Mouse (Mus musculus) small intestine, adult 2 months (tissue): ENCODE data around the gene Dclk1. TPM values are rescaled to one million over a fixed set of nuclear protein-coding genes. Genes with fewer than 3 reads are reported as not detected.

Experiments used
- H3K27ac ChIP-seq: fragments of 200-500 bp; 2 replicates; pipeline ENCODE4 v1.5.1; 2012; ENCODE audit warnings: low read depth, low read length, control low read depth, inconsistent platforms; ENCODE audit not compliant: insufficient read depth
- H3K27me3 ChIP-seq: fragments of 200-500 bp; 2 replicates; pipeline ENCODE4 v1.6.1; 2012; ENCODE audit warnings: mild to moderate bottlenecking, moderate library complexity, low read length, inconsistent platforms; ENCODE audit not compliant: control insufficient read depth, insufficient read depth
- H3K36me3 ChIP-seq: fragments of 200-500 bp; 2 replicates; pipeline ENCODE4 v1.6.1; 2012; ENCODE audit warnings: mild to moderate bottlenecking, low read length, control low read depth, inconsistent platforms; ENCODE audit not compliant: control insufficient read depth, insufficient read depth
- H3K4me1 ChIP-seq: fragments of 200-500 bp; 2 replicates; pipeline ENCODE4 v1.6.1; 2012; ENCODE audit warnings: low read length, inconsistent platforms, mixed read lengths; ENCODE audit not compliant: control insufficient read depth, insufficient read depth, insufficient read length
- H3K4me3 ChIP-seq: fragments of 200-500 bp; 2 replicates; pipeline ENCODE4 v1.5.1; 2012; ENCODE audit warnings: low read depth, mild to moderate bottlenecking, control low read depth, inconsistent platforms, low read length, moderate library complexity
- CTCF ChIP-seq: fragments of 200-500 bp; IDR thresholded peaks from 2 replicates; pipeline ENCODE4 v1.5.1; 2012; ENCODE audit warnings: low read depth, mild to moderate bottlenecking, control low read depth, inconsistent platforms, low read length, moderate library complexity, mixed read lengths; ENCODE audit not compliant: insufficient replicate concordance, insufficient read length; ENCODE audit errors: extremely low read depth
- POLR2A ChIP-seq: fragments of 200-500 bp; IDR thresholded peaks from 2 replicates; pipeline ENCODE4 v1.6.1; 2012; ENCODE audit warnings: low read depth, mild to moderate bottlenecking, control low read depth, inconsistent platforms, low read length, moderate library complexity
- WGBS: fragments of 180-500 bp; shearing (Covaris S2); methylation state at CpG from one replicate; pipeline ENCODE4 v1.1.7; 2018; 5-methylcytosine and 5-hydroxymethylcytosine counted together
- polyA plus RNA-seq: library from polyadenylated mRNA; depleted of rRNA; stranded (reverse); fragments of >200 nt; gene quantifications from 2 replicates; pipeline ENCODE4 v1.2.3, GENCODE M21; 2012

Gene Dclk1
- polyA plus RNA-seq, 1 experiment, result 3.2 TPM

GRCm38 (mm10) chr3:55276851-55277250 lies 34.7 kb downstream of the Dclk1 start:
- H3K27ac ChIP-seq, result no peak overlapping the region
- no peaks in the 10 kb centered on the region for H3K4me1 ChIP-seq
- no peak overlapping the region for H3K4me3 ChIP-seq
- TF ChIP-seq POLR2A (no peak), CTCF (no peak)
- H3K27me3 ChIP-seq, result no peaks in the 10 kb centered on the region
- 89% methylated on average over 1 of the region's 1 CpGs for WGBS
- H3K36me3 ChIP-seq, result no peaks in the 10 kb centered on the region

DNA sequence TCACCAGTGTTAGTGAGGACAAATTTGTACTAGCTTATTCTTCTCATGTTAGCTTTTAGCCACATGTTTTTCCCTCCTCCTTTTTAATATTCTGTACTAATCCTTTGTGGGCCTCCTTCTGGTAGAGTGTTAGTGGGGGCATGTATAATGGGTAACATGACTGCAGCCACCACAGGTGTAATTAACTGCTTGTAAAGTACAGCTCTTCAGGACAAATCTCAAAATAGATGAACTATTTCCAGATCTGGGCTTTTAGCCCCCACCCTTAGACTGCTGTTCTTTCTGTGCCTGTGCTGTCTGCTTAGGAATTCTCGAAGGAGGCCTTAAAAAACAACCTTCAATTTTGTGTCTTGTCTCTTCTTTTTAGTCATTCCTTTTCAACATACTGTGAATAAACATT lies 35.7 kb downstream of the Dclk1 start:
- no peaks in the 10 kb centered on the region for H3K27me3 ChIP-seq
- H3K4me3 ChIP-seq, result no peak overlapping the region
- H3K4me1 ChIP-seq, result no peaks in the 10 kb centered on the region
- no peaks in the 10 kb centered on the region for H3K36me3 ChIP-seq
- TF ChIP-seq POLR2A, result no peak
- no peak for TF ChIP-seq CTCF
- 77% methylated on average over 1 of the region's 1 CpGs for WGBS
- H3K27ac ChIP-seq, result no peak overlapping the region

DNA sequence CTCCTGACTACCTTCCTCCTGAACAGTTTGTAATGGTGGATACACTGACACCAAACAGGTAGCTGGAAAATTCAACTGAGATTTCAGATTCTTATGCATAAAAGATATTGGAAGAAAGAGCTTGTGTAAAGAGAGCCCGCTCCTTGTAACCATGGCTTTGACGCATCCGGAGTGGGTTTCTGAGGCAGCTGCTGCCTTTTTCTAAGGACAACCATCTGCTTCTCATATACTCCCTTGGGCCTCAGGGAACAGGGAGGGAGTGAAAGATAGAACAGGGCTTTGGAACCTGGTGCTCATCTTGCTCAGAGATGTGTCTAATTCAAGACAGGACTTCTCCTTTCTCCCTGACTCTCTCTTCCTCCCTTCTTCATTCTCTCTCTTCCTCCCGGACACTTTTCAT lies 37.8 kb downstream of the Dclk1 start:
- TF ChIP-seq CTCF, result no peak
- TF ChIP-seq POLR2A, result no peak
- Histone ChIP-seq H3K27me3 (no peaks in the 10 kb centered on the region), H3K36me3 (no peaks in the 10 kb centered on the region), H3K4me1 (no peaks in the 10 kb centered on the region), H3K27ac (no peak overlapping the region), H3K4me3 (no peak overlapping the region)
- WGBS, result 85% methylated on average over 4 of the region's 4 CpGs

GRCm38 (mm10) chr3:55280471-55280870 lies 38.3 kb downstream of the Dclk1 start:
- Histone ChIP-seq H3K27me3 (no peaks in the 10 kb centered on the region), H3K27ac (no peak overlapping the region), H3K36me3 (no peaks in the 10 kb centered on the region), H3K4me3 (no peak overlapping the region), H3K4me1 (no peaks in the 10 kb centered on the region)
- TF ChIP-seq POLR2A (no peak), CTCF (no peak)

DNA sequence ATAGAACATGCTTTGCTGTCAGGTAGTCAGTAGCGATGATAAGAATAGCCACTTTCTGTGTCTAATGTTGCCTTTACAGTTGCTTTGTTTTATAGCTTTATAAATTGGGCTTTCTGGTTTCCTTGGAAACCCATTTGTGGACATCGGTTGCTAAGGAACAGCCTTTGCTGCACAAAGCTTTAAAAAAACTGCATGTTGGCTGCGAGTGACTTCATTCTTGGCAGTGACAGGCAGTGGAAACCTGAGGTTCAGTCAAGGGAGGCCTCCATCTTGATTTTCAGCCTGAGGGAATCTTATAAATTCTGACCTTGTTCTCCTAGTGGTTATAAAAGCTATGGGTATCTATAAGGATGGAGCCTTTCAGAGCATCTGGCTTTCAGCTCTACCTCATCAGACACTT lies 42.1 kb downstream of the Dclk1 start:
- no peak overlapping the region for H3K4me3 ChIP-seq
- H3K27ac ChIP-seq, result no peak overlapping the region
- H3K36me3 ChIP-seq, result no peaks in the 10 kb centered on the region
- H3K4me1 ChIP-seq, result no peaks in the 10 kb centered on the region
- TF ChIP-seq CTCF (no peak), POLR2A (no peak)
- no peaks in the 10 kb centered on the region for H3K27me3 ChIP-seq
- 53% methylated on average over 3 of the region's 3 CpGs for WGBS

GRCm38 (mm10) chr3:55288726-55289125 lies 46.6 kb downstream of the Dclk1 start:
- H3K4me1 ChIP-seq, result no peaks in the 10 kb centered on the region
- no peaks in the 10 kb centered on the region for H3K27me3 ChIP-seq
- 75% methylated on average over 4 of the region's 4 CpGs for WGBS
- no peaks in the 10 kb centered on the region for H3K36me3 ChIP-seq
- H3K27ac ChIP-seq, result no peak overlapping the region
- no peak overlapping the region for H3K4me3 ChIP-seq
- TF ChIP-seq CTCF (no peak), POLR2A (no peak)

DNA sequence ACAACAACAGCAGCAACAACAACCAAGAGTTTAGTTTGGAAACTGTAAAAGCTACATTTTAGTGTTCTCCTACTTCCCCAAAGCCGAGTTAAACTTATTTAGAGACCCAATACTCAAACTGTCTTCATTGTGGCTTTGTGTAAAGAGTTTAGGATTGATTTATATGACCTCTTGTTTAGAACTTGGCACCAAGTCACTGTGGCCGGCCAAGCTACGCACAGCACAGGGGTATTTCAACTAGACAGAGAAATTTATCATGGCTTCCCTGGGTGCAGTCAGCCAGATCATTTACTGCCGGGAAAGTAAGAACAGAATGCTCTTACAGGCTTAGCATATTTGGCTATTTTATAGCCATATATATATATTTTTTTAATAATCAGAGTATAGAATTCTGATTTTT lies 49.8 kb downstream of the Dclk1 start:
- Histone ChIP-seq H3K4me1 (no peaks in the 10 kb centered on the region), H3K4me3 (no peak overlapping the region), H3K36me3 (no peaks in the 10 kb centered on the region), H3K27ac (no peak overlapping the region), H3K27me3 (no peaks in the 10 kb centered on the region)
- TF ChIP-seq POLR2A, result no peak
- TF ChIP-seq CTCF, result no peak
- WGBS, result 53% methylated on average over 4 of the region's 4 CpGs
